Mouse (Mus musculus): ENCODE data around the gene Sprr1a. TPM values are rescaled to one million over a fixed set of nuclear protein-coding genes. Genes with fewer than 3 reads are reported as not detected.
"Not testable (repeated sequence)": the region's sequence is repeated elsewhere in the genome, so short reads cannot be mapped to it uniquely, and the experiment has no call there.

Gene Sprr1a
- polyA plus RNA-seq, 1 experiment: 0.32 TPM

DNA sequence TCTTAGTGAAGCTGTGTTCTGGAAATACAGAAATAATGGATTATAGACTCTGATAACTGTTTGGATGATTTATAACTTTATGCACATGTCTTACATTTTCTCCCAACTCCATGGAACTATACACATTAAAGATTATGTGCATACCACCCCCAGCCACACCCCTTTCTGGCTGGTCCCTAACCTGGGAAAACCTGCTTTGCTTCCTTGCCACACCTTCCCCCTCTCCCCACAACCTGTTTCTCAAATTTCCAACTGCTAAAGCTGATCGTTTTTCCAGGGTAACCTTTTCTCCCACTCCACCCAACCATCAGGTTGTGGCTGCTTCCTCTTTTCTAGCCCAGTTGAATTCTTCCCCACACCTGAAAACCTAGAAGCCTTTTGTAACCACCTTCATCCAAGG lies 612 bp upstream of the Sprr1a start:
- Histone ChIP-seq H3K4me1 (ENCODE audit: control insufficient read depth, insufficient read depth, low read length) (no peaks in the 10 kb centered on the region), H3K4me3 (ENCODE audit: control insufficient read depth, low read depth, low read length) (no peak overlapping the region), H3K27me3 (ENCODE audit: control insufficient read depth, insufficient read depth, low read length) (no peaks in the 10 kb centered on the region), H3K27ac (ENCODE audit: control insufficient read depth, insufficient read depth, low read depth, low read length) (no peak overlapping the region), H3K36me3 (ENCODE audit: control insufficient read depth, insufficient read depth, low read length) (no peaks in the 10 kb centered on the region)
- no peak for TF ChIP-seq CTCF (IDR thresholded peaks at IDR 0.05; ENCODE audit: control insufficient read depth, insufficient read depth, insufficient replicate concordance, low read depth, low read length)
- no peak for TF ChIP-seq POLR2A (IDR thresholded peaks at IDR 0.05; ENCODE audit: control insufficient read depth, low read depth, low read length)

DNA sequence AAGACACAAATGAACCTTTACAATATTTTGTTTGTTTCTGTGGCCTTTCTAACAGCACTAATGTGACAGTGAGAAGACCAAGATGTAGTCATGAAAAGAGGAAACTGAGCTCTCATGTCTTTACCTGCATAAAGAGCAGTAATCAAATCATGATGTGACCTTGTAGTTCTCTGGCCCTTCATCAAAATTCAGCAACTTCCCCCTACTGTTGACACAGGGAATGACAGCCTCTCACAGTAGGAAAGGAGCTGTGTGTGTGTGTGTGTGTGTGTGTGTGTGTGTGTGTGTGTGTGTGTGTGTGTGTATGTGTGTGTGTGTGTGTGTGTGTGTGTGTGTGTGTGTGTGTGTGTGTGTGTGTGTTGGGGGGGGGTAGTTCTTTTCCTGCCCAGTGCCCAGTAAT lies 4.4 kb downstream of the Sprr1a start:
- H3K4me3 ChIP-seq (ENCODE audit: control insufficient read depth, low read depth, low read length); H3K4me1 ChIP-seq (ENCODE audit: control insufficient read depth, insufficient read depth, low read length); H3K36me3 ChIP-seq (ENCODE audit: control insufficient read depth, insufficient read depth, low read length); H3K27ac ChIP-seq (ENCODE audit: control insufficient read depth, insufficient read depth, low read depth, low read length); H3K27me3 ChIP-seq (ENCODE audit: control insufficient read depth, insufficient read depth, low read length): not testable (repeated sequence)

DNA sequence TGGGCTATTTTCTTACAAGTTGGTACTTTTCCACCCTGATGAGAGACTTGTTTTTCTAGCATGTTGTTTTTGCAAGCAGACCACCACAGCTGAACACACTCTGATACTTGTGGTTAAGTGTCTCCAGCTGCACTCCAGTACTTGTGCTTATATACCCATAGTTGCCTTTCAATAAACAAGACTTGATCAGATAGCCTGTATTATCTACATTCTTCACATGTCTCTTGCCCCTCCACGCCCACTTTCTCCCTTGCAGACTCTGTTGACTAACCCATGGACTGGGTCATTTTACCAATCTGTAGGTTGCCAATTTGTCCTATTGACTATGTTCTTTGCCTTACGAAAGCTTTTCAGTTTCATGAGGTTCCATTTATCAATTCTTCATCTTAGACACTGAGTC lies 15.6 kb downstream of the Sprr1a start:
- Histone ChIP-seq H3K27me3 (ENCODE audit: control insufficient read depth, insufficient read depth, low read length) (no peaks in the 10 kb centered on the region), H3K4me1 (ENCODE audit: control insufficient read depth, insufficient read depth, low read length) (no peaks in the 10 kb centered on the region), H3K36me3 (ENCODE audit: control insufficient read depth, insufficient read depth, low read length) (no peaks in the 10 kb centered on the region), H3K4me3 (ENCODE audit: control insufficient read depth, low read depth, low read length) (no peak overlapping the region), H3K27ac (ENCODE audit: control insufficient read depth, insufficient read depth, low read depth, low read length) (no peak overlapping the region)
- no peak for TF ChIP-seq CTCF (IDR thresholded peaks at IDR 0.05; ENCODE audit: control insufficient read depth, insufficient read depth, insufficient replicate concordance, low read depth, low read length)
- TF ChIP-seq POLR2A (IDR thresholded peaks at IDR 0.05; ENCODE audit: control insufficient read depth, low read depth, low read length): no peak

DNA sequence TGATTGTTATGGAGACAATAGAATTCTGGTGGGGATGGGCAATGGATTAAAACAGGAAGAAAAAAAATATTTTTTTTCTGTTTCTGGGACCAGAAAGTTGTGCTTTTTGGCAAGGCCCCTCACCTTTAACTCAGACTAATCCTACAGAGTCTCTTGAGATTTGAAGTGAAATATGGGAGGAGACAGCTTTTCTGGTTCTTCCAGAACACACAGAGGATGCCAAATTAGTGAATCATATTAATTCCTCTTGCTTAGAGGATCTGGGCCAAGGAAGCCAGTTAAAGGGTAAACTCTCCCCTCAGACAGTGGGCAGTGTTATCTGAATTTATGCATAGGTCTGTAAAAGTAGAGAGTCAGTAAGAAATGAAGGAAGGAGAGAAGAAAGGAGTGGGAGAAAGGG lies 18.3 kb downstream of the Sprr1a start:
- no peaks in the 10 kb centered on the region for H3K4me1 ChIP-seq (ENCODE audit: control insufficient read depth, insufficient read depth, low read length)
- no peak overlapping the region for H3K27ac ChIP-seq (ENCODE audit: control insufficient read depth, insufficient read depth, low read depth, low read length)
- no peak overlapping the region for H3K4me3 ChIP-seq (ENCODE audit: control insufficient read depth, low read depth, low read length)
- TF ChIP-seq POLR2A (IDR thresholded peaks at IDR 0.05; ENCODE audit: control insufficient read depth, low read depth, low read length): no peak
- no peak for TF ChIP-seq CTCF (IDR thresholded peaks at IDR 0.05; ENCODE audit: control insufficient read depth, insufficient read depth, insufficient replicate concordance, low read depth, low read length)
- H3K36me3 ChIP-seq (ENCODE audit: control insufficient read depth, insufficient read depth, low read length): no peaks in the 10 kb centered on the region
- no peaks in the 10 kb centered on the region for H3K27me3 ChIP-seq (ENCODE audit: control insufficient read depth, insufficient read depth, low read length)

DNA sequence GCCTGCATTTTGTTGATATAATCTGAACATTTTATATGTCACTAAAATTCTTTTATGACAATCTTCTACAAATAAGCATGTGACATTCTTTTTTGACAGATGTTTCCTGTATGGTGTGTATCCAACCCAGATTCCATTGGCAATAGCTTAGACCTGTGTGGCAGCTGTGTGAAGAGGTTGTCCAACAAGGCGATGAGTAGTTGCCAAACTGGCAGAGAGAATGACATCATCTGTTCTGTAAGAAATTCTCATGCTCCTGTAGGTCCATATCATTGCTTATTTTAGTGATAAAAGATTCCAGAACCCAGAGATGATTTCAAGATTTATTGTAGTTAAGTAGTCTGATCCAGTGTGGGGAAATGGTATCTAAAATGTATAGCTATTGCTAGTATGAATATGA lies 19.1 kb downstream of the Sprr1a start:
- H3K4me1 ChIP-seq (ENCODE audit: control insufficient read depth, insufficient read depth, low read length): no peaks in the 10 kb centered on the region
- no peaks in the 10 kb centered on the region for H3K36me3 ChIP-seq (ENCODE audit: control insufficient read depth, insufficient read depth, low read length)
- H3K27me3 ChIP-seq (ENCODE audit: control insufficient read depth, insufficient read depth, low read length): no peaks in the 10 kb centered on the region
- H3K4me3 ChIP-seq (ENCODE audit: control insufficient read depth, low read depth, low read length): no peak overlapping the region
- TF ChIP-seq CTCF (IDR thresholded peaks at IDR 0.05; ENCODE audit: control insufficient read depth, insufficient read depth, insufficient replicate concordance, low read depth, low read length) (no peak), POLR2A (IDR thresholded peaks at IDR 0.05; ENCODE audit: control insufficient read depth, low read depth, low read length) (no peak)
- H3K27ac ChIP-seq (ENCODE audit: control insufficient read depth, insufficient read depth, low read depth, low read length): no peak overlapping the region

DNA sequence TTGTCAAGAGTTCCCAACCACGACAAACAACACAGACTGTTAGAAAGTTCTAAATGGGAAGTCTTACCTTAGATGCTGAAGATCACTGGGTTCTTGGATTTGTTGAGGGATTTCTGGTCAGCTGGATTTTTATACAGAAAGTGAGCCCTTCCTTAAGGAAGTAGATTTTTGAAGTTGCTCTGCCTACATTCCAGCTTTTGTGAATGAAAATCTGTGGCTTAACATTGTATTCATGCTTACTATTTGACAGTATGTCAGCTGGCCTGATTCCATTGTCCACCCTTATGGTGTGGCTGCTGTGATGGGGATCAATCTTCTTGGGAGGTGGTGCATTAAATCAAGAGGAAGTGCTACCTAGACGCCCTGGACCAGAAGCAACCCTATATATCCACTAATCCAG lies 27.1 kb downstream of the Sprr1a start, which contains the start of gene Sprr3:
Sprr3 (minus strand) TSS at position 101 of the 400 bp plus-strand sequence.
- no peak within 1 kb of the TSS for H3K27ac ChIP-seq (ENCODE audit: control insufficient read depth, insufficient read depth, low read depth, low read length)
- H3K27me3 ChIP-seq (ENCODE audit: control insufficient read depth, insufficient read depth, low read length): no peaks in the 10 kb centered on the region
- H3K36me3 ChIP-seq (ENCODE audit: control insufficient read depth, insufficient read depth, low read length): no peaks in the 10 kb centered on the region
- no peak for TF ChIP-seq POLR2A (IDR thresholded peaks at IDR 0.05; ENCODE audit: control insufficient read depth, low read depth, low read length)
- no peak for TF ChIP-seq CTCF (IDR thresholded peaks at IDR 0.05; ENCODE audit: control insufficient read depth, insufficient read depth, insufficient replicate concordance, low read depth, low read length)
- no peak within 1 kb of the TSS for H3K4me3 ChIP-seq (ENCODE audit: control insufficient read depth, low read depth, low read length)
- no peaks in the 10 kb centered on the region for H3K4me1 ChIP-seq (ENCODE audit: control insufficient read depth, insufficient read depth, low read length)

DNA sequence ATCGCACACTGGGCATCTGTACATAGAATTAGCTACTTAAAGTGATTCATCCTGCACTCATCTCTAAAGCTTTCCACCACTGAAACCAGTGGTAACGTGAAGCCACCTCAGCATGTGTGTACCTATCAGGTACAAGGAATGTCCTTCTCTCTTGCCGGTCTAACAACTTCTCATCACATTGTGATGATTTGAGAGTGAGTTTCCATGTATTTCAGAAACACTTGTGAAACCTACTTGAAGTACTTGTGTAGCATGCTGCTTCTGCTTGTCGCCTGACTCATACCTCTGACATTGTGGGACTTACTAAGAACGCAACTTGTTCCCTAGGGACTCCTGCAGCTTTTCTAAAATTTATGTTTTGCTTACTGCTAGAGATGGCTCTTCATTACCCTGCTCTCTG lies 30.5 kb downstream of the Sprr1a start:
- TF ChIP-seq CTCF (IDR thresholded peaks at IDR 0.05; ENCODE audit: control insufficient read depth, insufficient read depth, insufficient replicate concordance, low read depth, low read length) (no peak), POLR2A (IDR thresholded peaks at IDR 0.05; ENCODE audit: control insufficient read depth, low read depth, low read length) (no peak)
- H3K36me3 ChIP-seq (ENCODE audit: control insufficient read depth, insufficient read depth, low read length): no peaks in the 10 kb centered on the region

DNA sequence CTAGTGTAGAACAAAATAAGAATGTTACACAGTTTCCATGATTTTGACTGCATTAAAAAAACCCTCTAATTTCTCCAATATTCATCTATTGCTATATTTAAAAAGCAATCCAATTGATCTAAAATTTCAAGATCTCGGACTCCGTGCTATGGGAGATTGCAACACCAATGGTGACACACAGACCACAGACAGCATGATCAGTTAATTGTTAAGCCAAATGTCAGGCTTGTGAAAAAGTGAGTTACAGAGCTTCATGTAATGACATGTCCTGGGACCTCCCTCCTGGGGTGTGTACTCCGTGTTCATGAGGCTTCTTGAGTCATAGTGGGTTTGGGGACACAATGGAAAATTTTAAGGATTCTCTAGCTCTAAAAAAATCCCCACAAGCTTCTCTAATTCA lies 45.5 kb downstream of the Sprr1a start:
- TF ChIP-seq CTCF (IDR thresholded peaks at IDR 0.05; ENCODE audit: control insufficient read depth, insufficient read depth, insufficient replicate concordance, low read depth, low read length): no peak
- no peak for TF ChIP-seq POLR2A (IDR thresholded peaks at IDR 0.05; ENCODE audit: control insufficient read depth, low read depth, low read length)
- H3K4me1 ChIP-seq (ENCODE audit: control insufficient read depth, insufficient read depth, low read length): no peaks in the 10 kb centered on the region
- H3K4me3 ChIP-seq (ENCODE audit: control insufficient read depth, low read depth, low read length): no peak overlapping the region
- H3K27ac ChIP-seq (ENCODE audit: control insufficient read depth, insufficient read depth, low read depth, low read length): no peak overlapping the region
- no peaks in the 10 kb centered on the region for H3K27me3 ChIP-seq (ENCODE audit: control insufficient read depth, insufficient read depth, low read length)
- no peaks in the 10 kb centered on the region for H3K36me3 ChIP-seq (ENCODE audit: control insufficient read depth, insufficient read depth, low read length)

More for the DNA sequence above, 30.5 kb downstream of the Sprr1a start:
- Histone ChIP-seq H3K27ac (ENCODE audit: control insufficient read depth, insufficient read depth, low read depth, low read length) (no peak overlapping the region), H3K4me3 (ENCODE audit: control insufficient read depth, low read depth, low read length) (no peak overlapping the region), H3K4me1 (ENCODE audit: control insufficient read depth, insufficient read depth, low read length) (no peaks in the 10 kb centered on the region), H3K27me3 (ENCODE audit: control insufficient read depth, insufficient read depth, low read length) (no peaks in the 10 kb centered on the region)
